Mouse (Mus musculus) urinary bladder, adult 18-20 months (tissue): ENCODE data around the gene Macrod1.

Experiments used
- DNase-seq, 2 experiments: peaks; one replicate each; pipeline ENCODE4 v3.0.0; 2022; ENCODE audit warnings: low spot score in 2 of 2, mixed read lengths in 2 of 2

Macrod1 gene

DNA sequence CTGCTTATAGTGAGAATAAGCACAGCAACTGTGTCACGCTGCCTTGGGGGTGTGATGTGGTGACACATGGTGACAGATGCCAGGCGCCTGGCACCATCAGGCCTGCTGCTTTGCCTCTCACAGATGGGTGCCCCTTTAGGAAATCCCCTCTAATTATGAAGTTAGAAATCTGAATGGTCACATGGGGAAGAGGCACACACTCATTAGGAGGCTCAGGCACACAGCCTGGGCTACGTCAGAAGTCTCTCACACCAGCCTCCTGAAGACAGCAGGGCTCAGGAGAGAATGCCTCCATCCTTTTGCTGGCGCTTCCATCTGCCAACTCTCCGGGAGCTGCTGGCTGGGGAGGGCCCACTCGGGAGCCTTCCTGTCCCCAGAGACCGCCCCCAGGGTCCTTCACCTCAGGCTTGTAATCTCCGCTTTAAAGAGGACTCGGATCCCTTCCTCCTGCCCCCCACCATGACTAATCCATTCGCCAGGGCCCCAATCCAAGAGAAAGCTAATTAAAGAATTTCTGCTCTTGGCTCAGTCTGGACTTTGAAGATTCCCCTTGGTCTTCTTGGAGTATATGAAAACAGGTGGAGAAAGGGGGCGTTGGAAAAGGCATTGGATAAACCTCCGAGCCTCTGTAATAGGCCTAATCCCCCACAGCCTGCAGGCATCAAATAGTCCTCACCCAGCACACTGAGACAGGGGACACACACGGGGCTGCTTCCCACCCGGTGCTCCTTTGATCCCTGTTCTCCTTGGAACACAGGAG is 26.6 kb downstream of the Macrod1 start:
- DNase-seq = no peak

DNA sequence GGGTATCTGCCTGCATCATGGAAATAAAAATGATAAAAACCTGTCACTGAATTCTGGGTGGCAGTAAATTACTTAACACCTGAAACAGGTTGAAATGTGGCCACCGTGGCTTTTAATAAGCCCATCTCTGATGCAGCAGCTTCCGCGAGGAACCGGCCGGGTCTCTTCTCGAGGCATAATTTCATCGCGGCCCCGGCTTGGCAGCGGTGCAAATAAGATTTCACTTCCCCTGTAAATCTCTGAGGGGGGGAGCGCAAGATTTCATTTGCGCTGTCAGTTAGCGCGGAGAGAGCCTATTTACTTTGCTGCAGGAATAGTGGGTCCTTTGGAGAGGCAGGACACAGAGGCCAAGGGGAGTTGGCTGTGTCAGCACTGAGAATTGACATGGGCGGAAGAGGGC is 28.1 kb downstream of the Macrod1 start:
- no peak for DNase-seq

DNA sequence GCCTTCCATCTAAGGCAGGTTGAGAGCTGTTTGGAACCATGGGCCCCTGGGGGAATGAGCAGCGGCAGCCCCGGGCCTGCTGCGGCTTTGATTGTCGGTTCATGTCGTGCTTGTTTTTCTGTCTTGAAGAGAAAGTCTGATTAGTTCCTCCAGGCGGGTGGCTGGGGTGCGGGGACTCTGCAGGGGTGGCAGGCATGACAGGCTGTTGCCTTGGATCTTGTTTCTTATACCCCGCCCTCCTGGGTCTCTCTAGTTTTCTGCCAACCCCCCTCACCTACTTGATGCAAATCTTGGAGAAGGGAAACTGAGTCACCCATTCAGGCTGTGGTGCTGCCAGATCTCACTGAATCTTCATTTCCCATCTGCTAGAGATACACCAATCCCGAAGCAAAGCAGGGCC is 31.9 kb downstream of the Macrod1 start:
- DNase-seq = no peak

DNA sequence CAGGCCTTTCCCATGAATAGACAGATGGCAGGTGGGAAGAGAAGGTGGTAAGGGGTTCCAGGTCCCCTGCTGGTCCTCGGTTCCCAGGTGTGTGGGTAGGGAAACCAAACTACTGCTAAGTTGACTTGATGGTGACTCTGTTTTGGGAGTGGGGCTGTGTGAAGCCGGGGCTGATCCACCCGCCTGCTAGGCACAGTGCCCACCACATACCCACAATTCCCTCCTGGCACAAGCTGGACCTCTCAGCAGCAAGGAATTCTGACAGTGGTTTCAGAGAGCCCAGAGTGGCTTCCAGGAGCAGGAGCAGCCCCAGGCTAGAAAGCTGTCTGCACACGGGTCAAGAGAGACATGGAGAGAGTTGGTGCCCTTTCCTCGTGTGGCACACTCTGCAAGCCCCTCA is 32.4 kb downstream of the Macrod1 start:
- DNase-seq = no peak

DNA sequence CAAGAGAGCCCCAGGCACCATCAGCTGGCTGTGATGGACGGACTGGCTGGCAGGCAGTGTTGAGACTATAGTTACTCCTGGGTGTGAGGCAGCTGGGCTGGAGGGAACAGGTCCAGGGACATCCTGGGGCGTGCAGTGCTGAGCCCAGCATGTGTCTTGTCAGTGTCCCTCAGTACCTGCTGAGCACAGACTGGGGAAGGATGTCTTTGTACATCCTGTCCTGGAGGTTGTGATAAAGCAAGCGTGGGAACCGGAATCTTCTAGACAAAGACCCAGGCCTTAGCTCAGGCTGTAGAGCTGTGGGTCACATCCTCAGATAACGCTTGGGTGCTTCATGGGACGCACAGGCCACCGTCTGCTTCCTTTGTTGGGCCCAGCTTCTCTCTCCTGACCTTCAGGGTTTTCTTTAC is 33.2 kb downstream of the Macrod1 start:
- DNase-seq = no peak

DNA sequence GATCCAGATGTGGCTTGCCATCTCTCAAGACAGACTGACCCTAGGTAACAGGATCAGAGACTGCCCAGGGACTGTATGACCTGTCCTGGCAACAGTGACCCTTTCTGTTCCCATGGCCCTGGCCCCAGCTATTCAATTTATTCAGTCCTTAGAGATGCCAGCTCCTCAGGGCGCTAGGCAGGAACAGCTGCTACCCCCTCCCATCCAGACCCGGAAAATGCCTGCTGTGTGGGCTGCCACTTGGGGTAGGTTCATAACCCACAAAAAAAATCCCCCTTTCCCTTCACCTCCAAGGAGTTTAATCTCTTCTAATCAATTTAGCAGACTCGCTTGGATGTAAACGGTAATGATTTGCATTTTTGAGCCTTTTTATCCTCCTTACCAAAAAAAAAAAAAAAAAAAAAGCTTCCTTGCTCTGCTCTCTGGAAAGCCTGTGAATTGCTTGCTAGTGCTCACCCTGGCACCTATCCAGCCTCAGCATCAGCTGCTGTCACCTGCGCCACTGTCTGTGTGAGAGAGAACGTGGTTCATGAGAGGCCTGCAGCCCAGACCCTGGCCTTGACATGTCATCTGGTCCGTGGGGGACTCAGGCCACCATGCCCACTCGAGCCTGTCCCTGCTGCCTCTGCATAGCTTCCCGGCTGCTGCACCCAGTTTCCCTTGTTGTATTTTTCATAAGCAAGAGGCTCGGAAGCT is 33.9 kb downstream of the Macrod1 start:
- DNase-seq = no peak

DNA sequence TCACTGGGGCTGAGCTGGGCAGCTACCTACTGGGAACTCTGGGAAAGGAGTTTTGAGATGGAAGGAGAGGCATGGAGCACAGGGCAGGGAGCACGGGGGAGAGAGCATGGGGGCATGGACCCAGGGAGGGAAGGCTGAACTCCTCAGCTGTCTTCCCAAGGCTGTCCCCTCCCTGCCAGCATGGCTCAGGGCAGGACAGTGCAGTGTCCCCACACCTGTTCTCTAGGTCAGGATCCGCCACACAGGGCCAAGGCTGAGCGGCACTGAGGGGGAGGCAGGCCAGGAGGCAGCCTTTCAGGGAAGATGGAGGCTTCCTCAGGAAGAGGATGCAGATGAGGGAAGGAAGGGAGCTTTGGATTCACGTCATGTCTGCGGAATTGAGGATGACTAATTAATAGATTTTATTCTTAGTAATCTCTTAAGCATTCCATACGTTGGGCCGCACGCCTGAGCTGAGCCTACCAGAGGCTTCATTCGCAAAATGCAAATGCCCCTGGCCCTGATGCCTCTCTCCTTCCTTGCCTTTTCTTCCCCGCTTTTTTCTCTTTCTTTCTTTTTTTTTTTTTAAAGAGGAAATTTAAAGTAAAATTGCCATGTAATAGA is 34.9 kb downstream of the Macrod1 start:
- no peak for DNase-seq

DNA sequence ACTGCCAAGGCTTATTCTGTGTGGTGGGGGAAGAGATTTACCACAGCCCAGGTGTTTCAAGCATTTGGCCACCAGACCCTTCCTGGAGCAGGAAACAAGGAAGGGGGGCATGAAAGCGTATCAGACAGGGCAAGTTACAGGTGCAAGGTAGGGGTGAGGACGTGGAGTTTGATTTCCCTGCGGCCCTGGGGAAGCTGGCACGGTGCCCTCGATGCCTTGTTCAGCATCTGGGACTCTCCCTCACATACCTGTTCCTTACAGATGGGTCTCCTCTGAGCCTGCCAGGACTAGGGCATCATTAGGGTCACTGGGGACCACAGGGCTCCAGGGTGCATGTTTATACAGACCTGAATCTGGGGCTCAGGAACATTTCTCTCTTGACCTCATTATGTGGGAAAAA is 36.1 kb downstream of the Macrod1 start:
- DNase-seq = no peak

DNA sequence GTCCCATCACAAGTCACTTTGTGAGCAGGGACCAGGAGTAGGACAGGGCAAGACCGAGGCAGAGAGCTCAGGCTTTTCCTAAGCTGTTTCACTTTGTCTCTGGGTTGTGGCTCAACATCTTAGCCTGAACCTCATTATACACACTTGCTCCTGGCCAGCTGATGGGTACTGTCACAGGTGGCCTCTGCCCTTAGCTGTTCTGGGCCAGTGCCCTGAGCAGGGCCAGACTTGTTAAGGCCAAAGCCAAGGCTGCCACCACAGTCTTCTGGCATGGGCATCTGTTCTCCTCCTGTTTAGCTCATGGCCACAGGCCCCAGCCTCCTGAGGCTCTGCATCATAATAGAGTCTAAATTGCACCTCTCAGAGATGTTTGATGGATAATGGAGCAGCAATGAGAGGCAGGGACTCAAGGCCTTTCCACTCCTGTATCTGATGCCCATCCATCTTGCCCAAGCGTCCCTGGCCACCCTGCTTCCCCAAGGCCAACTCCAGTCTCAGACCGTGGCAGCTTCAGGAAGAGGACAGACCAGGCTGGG is 43.1 kb downstream of the Macrod1 start:
- DNase-seq = no peak

DNA sequence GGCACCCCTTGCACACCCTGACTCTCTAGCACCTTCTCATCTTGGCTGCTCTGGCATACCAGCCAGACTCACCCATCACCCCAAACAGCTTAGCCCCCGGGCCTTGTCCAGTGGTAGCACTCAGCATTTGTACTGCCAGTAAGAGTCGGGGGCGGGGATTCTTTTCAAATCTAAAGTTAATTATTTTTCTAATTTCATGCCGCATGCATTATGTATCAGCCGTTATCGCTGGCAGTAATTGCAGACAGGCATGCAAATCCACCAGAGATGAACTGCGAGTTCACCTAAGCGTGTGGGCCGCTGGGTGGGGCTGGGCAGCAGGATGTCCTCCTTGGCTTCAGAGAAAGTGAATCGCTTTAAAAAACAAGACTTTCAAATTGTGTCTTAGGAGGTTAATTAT is 45.4 kb downstream of the Macrod1 start:
- DNase-seq = no peak

DNA sequence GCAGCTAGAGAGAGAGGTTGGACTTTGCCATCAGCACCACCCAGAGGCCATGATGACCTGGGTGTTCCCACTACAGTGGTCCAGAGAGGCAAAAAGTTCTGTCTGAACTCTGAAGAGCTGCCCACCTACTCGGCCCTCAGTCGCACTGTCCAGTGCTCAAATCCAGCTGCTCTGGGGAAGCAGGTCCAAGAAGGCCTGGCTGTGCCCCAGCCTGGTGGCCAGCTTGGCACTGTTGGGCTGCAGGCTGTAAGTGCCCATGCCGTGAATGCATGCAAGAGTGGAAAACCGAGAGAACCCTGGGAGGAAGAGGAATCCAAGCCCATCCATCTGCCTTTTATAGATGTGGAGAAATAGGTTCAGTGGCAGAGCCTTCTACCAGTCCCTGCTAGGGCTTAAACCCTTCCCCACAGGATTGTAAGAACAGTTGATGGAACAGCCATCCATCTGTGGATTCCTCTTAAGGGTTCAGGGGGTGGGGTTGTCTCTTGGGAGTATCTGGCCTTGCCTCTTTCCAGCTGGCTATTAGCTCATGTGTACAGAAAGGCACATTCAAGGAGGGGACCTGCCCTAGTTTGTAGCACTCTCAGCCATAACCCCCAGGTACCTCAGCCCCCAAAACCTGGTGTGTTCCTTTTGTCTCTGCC is 46.9 kb downstream of the Macrod1 start:
- DNase-seq = peak in 1 of 2 experiments; percentile 27

DNA sequence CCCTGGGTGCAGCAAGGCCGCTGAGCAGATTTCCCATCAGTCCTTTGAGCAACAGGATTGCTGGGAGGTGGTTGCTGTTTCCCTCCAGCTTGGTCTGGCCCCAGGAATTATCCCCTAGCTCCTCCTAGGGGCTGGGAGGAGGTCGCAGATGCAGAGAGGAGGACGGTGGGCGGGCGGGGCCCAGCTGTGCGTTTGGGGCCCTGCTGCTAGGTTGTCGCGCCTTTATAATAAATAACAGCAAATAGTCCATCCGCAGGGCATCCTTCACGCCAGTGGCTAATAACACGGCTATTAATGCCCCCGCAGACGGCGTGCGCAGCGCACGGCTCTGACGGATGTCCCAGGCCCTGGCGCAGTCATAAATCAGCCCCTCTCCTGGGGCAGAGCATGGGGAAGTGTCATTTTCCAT is 47.4 kb downstream of the Macrod1 start:
- peak in 1 of 2 experiments; percentile 27 for DNase-seq

DNA sequence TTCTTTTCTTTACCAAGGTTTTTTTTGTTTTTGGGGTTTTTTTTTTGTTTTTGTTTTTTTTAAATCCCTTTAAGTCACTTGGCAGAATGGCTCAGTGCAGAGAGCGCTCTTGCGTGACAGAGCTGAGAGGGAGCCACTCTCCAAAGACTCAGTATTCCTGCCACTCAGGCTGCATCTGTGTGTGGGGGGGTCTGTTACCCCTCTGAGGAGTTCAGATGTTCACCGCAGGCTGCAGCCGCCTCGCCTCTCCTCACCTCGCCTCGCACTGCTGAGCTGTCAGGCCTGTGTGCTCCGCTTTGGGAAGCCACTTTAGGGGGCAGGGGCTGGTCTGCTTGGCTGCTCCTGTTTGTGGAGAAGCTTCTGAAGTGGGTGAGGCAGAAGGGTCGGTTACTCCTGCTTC is 48.9 kb downstream of the Macrod1 start, which contains the start of gene Flrt1:
Gene Flrt1, minus strand, starts transcription at position 186 of the 400 bp plus-strand sequence.
- no peak for DNase-seq

DNA sequence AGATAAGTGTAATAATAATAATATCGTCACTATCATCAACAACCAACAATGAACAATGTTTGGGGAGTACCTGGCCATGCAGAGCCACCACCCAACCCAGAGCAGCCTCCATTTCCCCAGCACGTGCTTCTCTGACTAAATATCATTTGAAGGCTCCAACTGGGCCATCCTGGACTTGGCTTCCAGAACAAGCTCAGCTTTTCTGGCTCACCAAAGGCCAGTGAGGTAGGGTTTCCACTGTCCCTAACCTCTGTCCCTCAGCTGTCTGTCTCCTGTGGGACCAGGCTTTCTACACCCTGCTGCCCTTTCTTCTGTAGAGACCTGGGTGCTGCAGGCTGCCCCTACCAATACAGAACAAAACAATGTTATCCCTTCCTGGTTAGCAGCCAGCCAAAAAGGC is 50.0 kb downstream of the Macrod1 start:
- no peak for DNase-seq

DNA sequence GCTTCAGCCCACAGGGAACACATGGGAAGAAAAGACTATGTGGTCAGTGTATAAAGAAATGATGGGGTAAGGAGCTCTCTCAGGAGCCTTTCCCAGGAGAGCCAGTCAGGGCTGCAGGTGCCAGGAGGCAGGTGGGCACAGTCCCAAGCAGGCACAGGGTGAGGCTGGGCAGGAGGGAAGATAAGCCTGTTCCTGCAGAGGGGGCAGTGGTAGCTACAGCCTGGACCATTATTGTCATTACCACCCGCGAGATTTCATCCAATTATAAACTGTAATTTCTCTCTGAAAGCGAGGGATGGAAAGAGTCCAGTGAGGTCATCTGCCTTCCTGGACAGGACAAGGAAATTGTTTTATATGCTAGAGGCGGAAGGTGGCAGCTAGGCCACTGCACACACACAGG is 50.6 kb downstream of the Macrod1 start:
- no peak for DNase-seq

DNA sequence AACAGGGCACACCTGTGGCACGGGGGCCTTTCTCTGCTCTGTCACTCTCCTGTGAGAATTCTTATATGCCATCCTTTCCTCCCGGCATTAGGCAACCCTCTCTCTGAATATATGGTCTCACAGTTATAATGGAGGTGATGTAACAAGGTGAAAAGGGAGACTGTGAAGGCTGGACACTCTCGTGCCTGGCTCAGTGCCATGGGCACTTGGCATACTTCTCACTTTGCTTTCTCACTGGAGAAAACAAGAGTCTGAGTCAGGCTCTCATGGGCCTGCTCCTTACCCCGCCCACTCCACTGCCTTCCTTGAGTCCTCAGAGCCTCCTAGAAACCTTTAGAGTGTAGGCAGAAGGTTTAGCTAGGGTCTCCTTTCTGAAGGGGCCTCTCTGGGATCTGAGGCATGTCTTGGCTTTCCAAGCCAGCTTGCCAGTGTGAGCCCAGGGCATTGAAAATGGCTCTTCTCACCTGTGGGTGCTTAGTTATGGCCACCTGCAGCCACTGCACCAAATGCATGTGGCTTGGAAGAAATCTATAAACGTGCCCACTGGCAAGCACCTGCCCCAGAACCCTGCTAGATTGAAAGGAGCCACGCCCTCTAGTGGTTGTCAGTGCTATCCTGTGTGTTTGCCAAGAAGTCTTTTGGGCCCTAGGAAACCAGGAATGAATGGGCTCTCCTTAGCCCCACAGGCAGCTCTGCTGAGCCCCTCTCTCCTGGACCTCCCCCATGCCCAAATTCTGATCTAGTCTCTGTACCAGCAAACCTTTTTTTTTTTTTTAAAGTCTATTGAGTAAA is 51.7 kb downstream of the Macrod1 start:
- DNase-seq = no peak

DNA sequence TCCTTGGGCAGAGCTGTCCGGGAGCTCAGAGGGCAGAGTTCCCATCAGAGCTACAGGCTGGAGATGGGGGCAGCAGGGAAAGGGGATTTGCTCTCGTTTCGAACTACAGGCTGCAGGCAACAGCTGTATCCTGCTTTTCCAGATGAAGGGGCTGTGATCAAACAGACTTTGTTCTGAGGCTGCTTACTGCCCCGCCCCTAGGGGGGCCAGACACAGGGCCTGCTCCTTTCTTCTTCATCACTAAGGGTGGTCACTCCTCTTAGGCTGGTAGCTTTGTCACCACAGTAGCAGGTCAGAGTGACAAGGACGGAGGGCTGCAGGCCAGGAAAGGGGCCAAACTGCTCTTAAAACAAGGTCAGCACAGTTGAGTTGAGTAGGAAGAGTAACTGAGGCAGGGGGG is 53.5 kb downstream of the Macrod1 start:
- no peak for DNase-seq

DNA sequence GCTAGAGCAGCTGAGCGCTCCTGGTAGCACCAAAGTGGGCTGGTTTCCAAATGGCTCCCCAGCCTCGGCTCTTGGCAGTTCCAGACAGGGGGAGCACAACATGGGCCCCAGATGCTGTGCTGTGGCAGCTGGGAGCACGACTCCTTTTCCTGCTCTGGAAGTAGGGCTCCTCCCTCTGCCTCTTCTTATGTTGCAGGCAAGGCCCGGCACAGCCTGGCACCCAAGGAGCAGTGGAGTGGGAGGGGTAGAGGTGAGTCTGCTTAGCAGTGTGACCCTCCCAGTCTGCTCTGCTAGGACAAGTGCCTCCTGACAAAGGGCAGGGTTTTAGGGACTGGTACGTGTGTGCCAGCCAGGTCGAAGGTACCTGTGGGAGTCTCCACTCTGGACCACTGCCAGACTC is 54.3 kb downstream of the Macrod1 start:
- peak in 1 of 2 experiments; percentile 18 for DNase-seq

DNA sequence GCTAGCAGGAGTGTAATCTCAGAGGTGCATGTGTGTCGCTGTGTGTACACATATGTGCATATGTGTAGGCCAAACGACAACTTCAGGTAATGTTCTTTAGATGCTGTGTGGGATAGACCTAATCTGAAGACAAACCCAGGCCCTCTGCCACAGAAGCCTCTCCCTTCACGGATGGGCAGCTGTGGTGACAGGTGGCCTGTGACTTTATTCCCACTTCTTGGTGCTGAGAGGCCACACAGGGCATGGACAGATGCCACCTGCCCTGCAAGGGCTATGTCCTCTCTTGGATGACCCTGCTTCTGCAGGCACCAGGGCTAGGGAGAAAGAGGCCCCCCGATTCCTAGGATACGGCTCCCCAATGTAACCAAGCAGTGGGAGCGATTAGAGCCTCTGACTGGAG is 54.7 kb downstream of the Macrod1 start:
- DNase-seq = no peak

DNA sequence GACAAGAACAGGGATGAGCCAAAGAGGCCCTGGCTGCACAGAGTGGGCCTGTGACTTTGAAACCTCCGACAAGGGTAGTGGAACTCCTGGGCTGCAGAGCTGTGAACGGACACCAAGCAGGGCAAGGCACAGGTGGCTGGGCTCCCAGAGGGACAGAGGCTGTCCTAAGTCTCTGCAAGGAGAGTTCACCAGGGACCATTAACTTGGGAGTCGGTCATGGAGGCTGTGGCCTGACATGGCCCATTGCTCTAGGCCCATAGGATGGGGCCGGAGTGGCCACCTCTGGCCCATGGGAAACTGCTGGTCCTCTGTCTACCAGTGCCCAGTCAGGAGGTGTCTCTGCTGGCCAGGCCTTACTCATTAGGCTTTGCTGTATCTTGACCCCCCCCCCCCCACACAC is 55.1 kb downstream of the Macrod1 start:
- no peak for DNase-seq

DNA sequence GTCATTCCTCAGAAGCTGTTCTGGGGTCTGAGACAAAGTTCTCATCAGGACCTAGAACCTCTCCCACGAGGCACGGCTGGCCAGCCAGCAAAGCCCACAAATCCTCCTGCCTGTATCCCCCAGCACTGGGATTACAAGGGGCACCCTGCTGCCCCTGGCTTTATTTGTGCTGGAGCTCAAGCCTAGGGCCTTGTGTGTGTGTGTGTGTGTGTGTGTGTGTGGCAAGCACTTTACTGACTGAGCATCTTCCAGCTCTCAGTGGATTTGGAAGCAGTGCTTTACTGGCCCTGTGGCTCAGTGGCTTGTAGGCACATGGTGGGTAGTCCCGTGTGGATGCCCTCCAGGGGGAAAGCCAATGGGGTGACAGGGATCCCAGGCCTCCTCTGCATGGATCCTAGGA is 56.0 kb downstream of the Macrod1 start:
- no peak for DNase-seq
